In the genomic region with DNA sequence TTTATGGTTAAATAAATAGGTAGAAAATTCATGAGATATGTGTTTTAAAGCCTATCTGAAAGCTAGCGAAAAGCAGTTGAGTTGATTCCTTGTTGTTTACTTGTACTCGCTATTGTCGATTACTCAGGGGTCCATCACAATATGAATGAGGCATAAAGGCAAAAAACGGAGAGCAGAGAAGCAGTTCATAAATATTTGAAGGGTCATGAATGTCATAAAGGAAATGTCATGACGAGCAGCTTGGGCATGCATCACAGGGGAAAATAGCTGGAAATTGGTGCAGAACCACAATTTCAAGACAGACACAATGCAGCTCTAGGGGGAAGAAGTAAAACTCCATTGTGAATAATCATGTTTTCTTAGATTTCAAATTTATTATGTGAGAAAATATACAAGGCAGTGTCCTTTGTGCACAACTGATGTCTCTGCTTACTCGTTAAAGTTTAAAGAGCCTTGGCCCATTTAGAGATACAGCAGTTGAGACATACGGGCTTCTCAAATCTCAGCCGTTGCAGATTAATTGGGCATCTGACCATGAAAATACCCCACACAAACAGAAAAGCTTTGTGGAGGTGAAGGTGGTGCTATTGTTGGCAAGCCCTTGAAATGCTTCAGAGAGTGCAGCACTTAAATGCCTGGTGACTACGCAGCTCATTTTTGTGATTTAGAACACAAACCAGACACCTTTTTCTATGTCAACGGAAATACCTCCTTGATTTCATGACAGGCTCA, we compare ENCODE assay signal across 20 mouse cellular contexts.
A peak's percentile ranks its signal among the peaks of the same experiment; 100 is the strongest.
DNase-seq lines count a peak whose midpoint lies in the region; ATAC-seq lines count a peak whose summit lies in the region.
"Had no signal": no experiment of that assay in that cellular context is flagged by ENCODE, and none has a peak within 500 bp of the region (broad histone marks: within the 10 kb centered on the region; RNA-seq: fewer than 3 reads in every experiment).

No protein-coding gene starts in this region.

- no peaks in the 10 kb centered on the region for H3K27me3 ChIP-seq in midbrain, embryonic 11.5 days (ENCODE audit: control insufficient read depth, insufficient read depth, low read length)
- H3K27me3 ChIP-seq in midbrain, embryonic 10.5 days (ENCODE audit: low read depth, poor library complexity, severe bottlenecking) = no peaks in the 10 kb centered on the region
- no peaks in the 10 kb centered on the region for H3K27me3 ChIP-seq in midbrain, embryonic 14.5 days (ENCODE audit: control insufficient read depth, insufficient read depth, low read length)
- H3K27me3 ChIP-seq: CH12.LX; embryonic facial prominence, embryonic 15.5 days; hindbrain, embryonic 13.5 days had no signal

- no peak overlapping the region for H3K27ac ChIP-seq in midbrain, embryonic 11.5 days (ENCODE audit: low read depth, low read length)
- H3K27ac ChIP-seq in midbrain, embryonic 10.5 days (replicated peaks) = no peak overlapping the region
- H3K27ac ChIP-seq in midbrain, embryonic 14.5 days (replicated peaks; ENCODE audit: low read depth, low read length) = peak overlapping the region; percentile 41; the same call in 1 of the 2 replicates
- H3K27ac ChIP-seq: embryonic facial prominence, embryonic 15.5 days; forebrain, embryonic 10.5 days; gastrocnemius, adult 2 months; hindbrain, embryonic 13.5 days; hindbrain, postnatal 0 days had no signal

- no peak for ATAC-seq in midbrain, embryonic 11.5 days (ENCODE audit: low FRiP score)
- peak; percentile 51; the same call in 1 of the 2 replicates for ATAC-seq in midbrain, embryonic 14.5 days (ENCODE audit: low FRiP score, low TSS enrichment)
- ATAC-seq: forebrain, embryonic 14.5 days; hindbrain, postnatal 0 days had no signal

- DNase-seq in adrenal gland, postnatal 14 days = peak; percentile 18
- no peak for DNase-seq in adrenal gland, postnatal 36 days
- DNase-seq in midbrain, embryonic 11.5 days (ENCODE audit: low spot score, missing footprints) = peak; percentile 21
- DNase-seq in midbrain, embryonic 10.5 days (ENCODE audit: low spot score) = no peak
- DNase-seq in midbrain, embryonic 14.5 days = peak; percentile 29
- DNase-seq in retina, postnatal 1 day = peak; percentile 70
- DNase-seq in spleen, adult 12 weeks (ENCODE audit: low spot score) = no peak
- DNase-seq: cerebellum, adult 11-12 months; cerebellum, adult 9-10 months; cerebellum, postnatal 36 days; gastrocnemius, adult 2 months; gastrocnemius, postnatal 36 days; heart, adult 11 months had no signal

- 87% methylated on average over 10 of the region's 10 CpGs for WGBS in midbrain, embryonic 11.5 days
- WGBS in midbrain, embryonic 10.5 days = 87% methylated on average over 10 of the region's 10 CpGs
- 67% methylated on average over 10 of the region's 10 CpGs for WGBS in midbrain, embryonic 14.5 days

- no peaks in the 10 kb centered on the region for H3K9me3 ChIP-seq in midbrain, embryonic 11.5 days (ENCODE audit: control insufficient read depth, low read length)
- no peaks in the 10 kb centered on the region for H3K9me3 ChIP-seq in midbrain, embryonic 10.5 days (replicated peaks)
- H3K9me3 ChIP-seq in midbrain, embryonic 14.5 days (ENCODE audit: control insufficient read depth, low read length) = no peaks in the 10 kb centered on the region
- H3K9me3 ChIP-seq: embryonic facial prominence, embryonic 15.5 days; forebrain, embryonic 10.5 days; hindbrain, embryonic 13.5 days had no signal

- no peaks in the 10 kb centered on the region for H3K4me1 ChIP-seq in midbrain, embryonic 11.5 days (ENCODE audit: control insufficient read depth, insufficient read depth, low read length)
- no peaks in the 10 kb centered on the region for H3K4me1 ChIP-seq in midbrain, embryonic 10.5 days
- H3K4me1 ChIP-seq in midbrain, embryonic 14.5 days (ENCODE audit: control insufficient read depth, insufficient read depth, low read length) = no peaks in the 10 kb centered on the region
- H3K4me1 ChIP-seq: embryonic facial prominence, embryonic 15.5 days; forebrain, embryonic 10.5 days; hindbrain, embryonic 13.5 days had no signal

- no peak overlapping the region for H3K4me3 ChIP-seq in midbrain, embryonic 11.5 days (ENCODE audit: low read depth, low read length)
- no peak overlapping the region for H3K4me3 ChIP-seq in midbrain, embryonic 10.5 days
- H3K4me3 ChIP-seq in midbrain, embryonic 14.5 days (replicated peaks; ENCODE audit: low read depth, low read length) = no peak overlapping the region
- H3K4me3 ChIP-seq: embryonic facial prominence, embryonic 15.5 days; erythroblast, embryonic 14.5 days; forebrain, embryonic 10.5 days; gastrocnemius, adult 2 months; hindbrain, embryonic 13.5 days had no signal

- H3K36me3 ChIP-seq in midbrain, embryonic 11.5 days (ENCODE audit: control insufficient read depth, insufficient read depth, low read length) = no peaks in the 10 kb centered on the region
- no peaks in the 10 kb centered on the region for H3K36me3 ChIP-seq in midbrain, embryonic 10.5 days
- no peaks in the 10 kb centered on the region for H3K36me3 ChIP-seq in midbrain, embryonic 14.5 days (ENCODE audit: control insufficient read depth, insufficient read depth, low read length)
- H3K36me3 ChIP-seq: embryonic facial prominence, embryonic 15.5 days; forebrain, embryonic 10.5 days; hindbrain, embryonic 13.5 days had no signal

- no peak overlapping the region for H3K9ac ChIP-seq in midbrain, embryonic 11.5 days (ENCODE audit: low read length)
- H3K9ac ChIP-seq in midbrain, embryonic 14.5 days (replicated peaks; ENCODE audit: low read length) = no peak overlapping the region
- H3K9ac ChIP-seq: embryonic facial prominence, embryonic 15.5 days; hindbrain, embryonic 13.5 days had no signal

- H3K4me2 ChIP-seq in midbrain, embryonic 11.5 days = no peak overlapping the region
- H3K4me2 ChIP-seq in midbrain, embryonic 14.5 days (ENCODE audit: low read length) = no peak overlapping the region
- H3K4me2 ChIP-seq: embryonic facial prominence, embryonic 15.5 days; hindbrain, embryonic 13.5 days had no signal

Comparison
In these comparisons a context has a peak if more than half of its experiments do, and no peak if none do; other contexts are left out.
1. DNase-seq: peak in adrenal gland, postnatal 14 days (single experiment), midbrain, embryonic 11.5 days (single experiment), midbrain, embryonic 14.5 days (single experiment) and retina, postnatal 1 day (single experiment); none in adrenal gland, postnatal 36 days (0 of 2), midbrain, embryonic 10.5 days (single experiment) and spleen, adult 12 weeks (single experiment).